In the genomic region with DNA sequence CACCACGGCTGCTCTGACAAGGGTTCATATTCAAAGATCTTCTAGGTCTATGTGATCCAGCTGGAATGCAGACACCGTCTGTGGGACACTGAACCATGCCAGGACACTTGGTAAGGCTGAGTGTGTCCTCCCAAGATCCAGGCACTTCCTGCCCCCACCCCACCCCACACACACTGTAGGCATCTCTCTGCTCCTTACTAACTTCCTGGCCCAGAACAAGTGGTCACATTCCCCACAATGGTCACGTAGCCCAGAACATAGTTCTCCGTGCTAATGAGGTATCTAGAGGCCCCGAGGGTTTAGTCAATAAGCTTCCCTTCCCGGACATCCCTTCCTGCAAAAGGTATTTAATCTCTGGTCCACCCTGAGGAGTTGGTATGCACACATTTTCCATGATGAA, we compare ENCODE assay signal across 29 mouse cellular contexts. TPM values are rescaled to one million over a fixed set of nuclear protein-coding genes. Genes with fewer than 3 reads are reported as not detected.
DNase-seq lines count a peak whose midpoint lies in the region; ATAC-seq and TF ChIP-seq lines count a peak whose summit lies in the region.
"Had no signal": no experiment of that assay in that cellular context is flagged by ENCODE, and none has a peak within 500 bp of the region (broad histone marks: within the 10 kb centered on the region; RNA-seq: fewer than 3 reads in every experiment).

No protein-coding gene starts in this region.

- no peaks in the 10 kb centered on the region for H3K9me3 ChIP-seq in stomach, embryonic 16.5 days (replicated peaks; ENCODE audit: control insufficient read depth, low read length)
- H3K9me3 ChIP-seq in stomach, postnatal 0 days (ENCODE audit: control insufficient read depth, low read length), result no peaks in the 10 kb centered on the region
- H3K9me3 ChIP-seq: embryonic facial prominence, embryonic 10.5 days; embryonic facial prominence, embryonic 13.5 days; forebrain, embryonic 12.5 days; forebrain, embryonic 15.5 days; heart, embryonic 15.5 days; hindbrain, embryonic 10.5 days; hindbrain, embryonic 13.5 days; intestine, embryonic 15.5 days had no signal

- no peaks in the 10 kb centered on the region for H3K79me2 ChIP-seq in heart, adult 2 months (replicated peaks; ENCODE audit: control insufficient read depth, insufficient read depth, low read length)

- H3K4me1 ChIP-seq in heart, adult 2 months (ENCODE audit: control insufficient read depth, insufficient read depth, low read length), result peaks cover 1% of the 10 kb centered on the region
- H3K4me1 ChIP-seq in stomach, embryonic 16.5 days (ENCODE audit: control insufficient read depth, insufficient read depth, low read length), result no peaks in the 10 kb centered on the region
- no peaks in the 10 kb centered on the region for H3K4me1 ChIP-seq in stomach, postnatal 0 days (replicated peaks; ENCODE audit: control insufficient read depth, insufficient read depth)
- H3K4me1 ChIP-seq: embryonic facial prominence, embryonic 10.5 days; embryonic facial prominence, embryonic 13.5 days; forebrain, embryonic 12.5 days; forebrain, embryonic 15.5 days; heart, embryonic 12.5 days; heart, embryonic 15.5 days; hindbrain, embryonic 10.5 days; hindbrain, embryonic 13.5 days; intestine, embryonic 15.5 days had no signal

- H3K9ac ChIP-seq in heart, adult 2 months (ENCODE audit: low read depth, low read length), result no peak overlapping the region
- no peak overlapping the region for H3K9ac ChIP-seq in stomach, embryonic 16.5 days (ENCODE audit: low read length)
- no peak overlapping the region for H3K9ac ChIP-seq in stomach, postnatal 0 days (ENCODE audit: low read length)
- H3K9ac ChIP-seq: embryonic facial prominence, embryonic 13.5 days; forebrain, embryonic 12.5 days; forebrain, embryonic 15.5 days; heart, embryonic 12.5 days; heart, embryonic 15.5 days; hindbrain, embryonic 13.5 days; intestine, embryonic 15.5 days had no signal

- H3K27ac ChIP-seq in heart, adult 2 months, result peak overlapping the region; percentile 28; the same call in 1 of the 2 replicates
- H3K27ac ChIP-seq in stomach, embryonic 16.5 days (ENCODE audit: low read length), result no peak overlapping the region
- H3K27ac ChIP-seq in stomach, postnatal 0 days (replicated peaks), result no peak overlapping the region
- H3K27ac ChIP-seq: embryonic facial prominence, embryonic 10.5 days; embryonic facial prominence, embryonic 13.5 days; forebrain, embryonic 12.5 days; forebrain, embryonic 15.5 days; hindbrain, embryonic 10.5 days; hindbrain, embryonic 13.5 days; intestine, embryonic 15.5 days had no signal

- H3K4me2 ChIP-seq in stomach, embryonic 16.5 days (ENCODE audit: low read depth, low read length), result no peak overlapping the region
- H3K4me2 ChIP-seq in stomach, postnatal 0 days (replicated peaks; ENCODE audit: low read depth), result no peak overlapping the region
- H3K4me2 ChIP-seq: embryonic facial prominence, embryonic 13.5 days; forebrain, embryonic 12.5 days; forebrain, embryonic 15.5 days; heart, embryonic 12.5 days; heart, embryonic 15.5 days; hindbrain, embryonic 13.5 days; intestine, embryonic 15.5 days had no signal

- H3K4me3 ChIP-seq in heart, adult 2 months, result no peak overlapping the region
- no peak overlapping the region for H3K4me3 ChIP-seq in stomach, embryonic 16.5 days (replicated peaks; ENCODE audit: low read length)
- no peak overlapping the region for H3K4me3 ChIP-seq in stomach, postnatal 0 days (ENCODE audit: low read depth, low read length)
- H3K4me3 ChIP-seq: embryonic facial prominence, embryonic 10.5 days; embryonic facial prominence, embryonic 13.5 days; erythroblast, embryonic 14.5 days; forebrain, embryonic 12.5 days; forebrain, embryonic 15.5 days; heart, embryonic 12.5 days; heart, embryonic 15.5 days; hindbrain, embryonic 10.5 days; hindbrain, embryonic 13.5 days; intestine, embryonic 15.5 days had no signal

- no peak for DNase-seq in heart, adult 2 months
- no peak for DNase-seq in heart, postnatal 14 days
- DNase-seq in heart, postnatal 4 days, result peak; percentile 18
- no peak for DNase-seq in heart, adult 8-10 months (ENCODE audit: low spot score)
- no peak for DNase-seq in stomach, postnatal 0 days (ENCODE audit: low spot score)
- DNase-seq: adrenal gland, adult 8-10 months; adrenal gland, postnatal 25 days; cerebellum, adult 11-12 months; cerebellum, adult 8-10 months; cerebellum, postnatal 10 days; cerebellum, postnatal 36 days; embryo, embryonic 11 days; gastrocnemius, postnatal 14 days; kidney, adult 11 months had no signal

- no peak for TF ChIP-seq EP300 in heart, adult 2 months (IDR thresholded peaks at IDR 0.05; ENCODE audit: insufficient read depth, low read depth, low read length)
- no peak for TF ChIP-seq EP300 in stomach, postnatal 0 days (optimal IDR thresholded peaks at IDR 0.05)

- 58% methylated on average over 6 of the region's 6 CpGs for WGBS in heart, adult 2 months
- 80% methylated on average over 6 of the region's 6 CpGs for WGBS in stomach, embryonic 16.5 days
- WGBS in stomach, postnatal 0 days, result 70% methylated on average over 6 of the region's 6 CpGs

- no peaks in the 10 kb centered on the region for H3K27me3 ChIP-seq in heart, adult 2 months (ENCODE audit: control insufficient read depth, insufficient read depth, low read length)
- H3K27me3 ChIP-seq in stomach, embryonic 16.5 days (ENCODE audit: control insufficient read depth, insufficient read depth, low read length), result no peaks in the 10 kb centered on the region
- H3K27me3 ChIP-seq in stomach, postnatal 0 days (ENCODE audit: control insufficient read depth, insufficient read depth, low read length), result no peaks in the 10 kb centered on the region
- H3K27me3 ChIP-seq: embryonic facial prominence, embryonic 13.5 days; forebrain, embryonic 12.5 days; forebrain, embryonic 15.5 days; heart, embryonic 12.5 days; heart, embryonic 15.5 days; hindbrain, embryonic 13.5 days; intestine, embryonic 15.5 days had no signal

- no peak for TF ChIP-seq CTCF in heart, adult 2 months (IDR thresholded peaks at IDR 0.05)
- TF ChIP-seq CTCF in stomach, postnatal 0 days (IDR thresholded peaks at IDR 0.05; ENCODE audit: low read depth), result no peak

- intact Hi-C loops in heart, adult 2 months (cut with DNase I), result no loop called here
- intact Hi-C loops in heart, postnatal 14 days (cut with DNase I), result loop anchor here (5.0 kb wide), 1 partner anchor 51 kb away; no protein-coding TSS in a partner anchor

- no peak for TF ChIP-seq POLR2A in heart, adult 2 months (IDR thresholded peaks at IDR 0.05; ENCODE audit: insufficient read depth, low read depth, low read length)

- peaks cover 2% of the 10 kb centered on the region; the same call in 1 of the 2 replicates for H3K36me3 ChIP-seq in heart, adult 2 months (ENCODE audit: control insufficient read depth, insufficient read depth, low read length)
- H3K36me3 ChIP-seq in stomach, embryonic 16.5 days (ENCODE audit: control insufficient read depth, insufficient read depth, low read length), result no peaks in the 10 kb centered on the region
- no peaks in the 10 kb centered on the region for H3K36me3 ChIP-seq in stomach, postnatal 0 days (ENCODE audit: control insufficient read depth, insufficient read depth, low read length)
- H3K36me3 ChIP-seq: embryonic facial prominence, embryonic 10.5 days; embryonic facial prominence, embryonic 13.5 days; forebrain, embryonic 12.5 days; forebrain, embryonic 15.5 days; heart, embryonic 12.5 days; heart, embryonic 15.5 days; hindbrain, embryonic 10.5 days; hindbrain, embryonic 13.5 days; intestine, embryonic 15.5 days had no signal

- ATAC-seq in stomach, embryonic 16.5 days (ENCODE audit: insufficient read depth, low FRiP score), result 0 out of 2 replicates have a peak, but pooled peaks have one; percentile 47
- ATAC-seq in stomach, postnatal 0 days (ENCODE audit: low FRiP score, low TSS enrichment), result no peak
- ATAC-seq: activated CD4-positive, CD25-positive, alpha-beta regulatory T cell, adult 4 months; CD4-positive, CD25-positive, alpha-beta regulatory T cell, adult 4 months; forebrain, embryonic 15.5 days; hindbrain, embryonic 16.5 days; intestine, embryonic 15.5 days had no signal

RNA-seq across cellular contexts. Expression of gene Cav2, which starts 54.5 kb away (rescaled TPM):
- total RNA-seq in heart, adult 2 months (2021), result 10 to 100 TPM; 40.7 to 44.8 TPM
- 54.2 and 69.5 TPM in 2 replicates for polyA plus RNA-seq in heart, adult 2 months (2012; rRNA removed)
- total RNA-seq in heart, postnatal 14 days (2021), result 10 to 100 TPM; 64.8 to 66.2 TPM
- 10 to 100 TPM; 51.3 to 54.4 TPM for total RNA-seq in heart, postnatal 4 days (2021)
- 10 to 100 TPM; 28.1 to 43.5 (median 41.9) TPM for total RNA-seq in heart, adult 8-10 months (2022)
- polyA plus RNA-seq in stomach, embryonic 16.5 days (2015; fragmentation: Nextera tagmentation; extraction: Ambion mirVana), result 70.4 and 71.9 TPM in 2 replicates
- 62.7 and 63.5 TPM in 2 replicates for polyA plus RNA-seq in stomach, postnatal 0 days (2015; fragmentation: Nextera tagmentation; extraction: Ambion mirVana)
- total RNA-seq: MEL had no signal
- polyA plus RNA-seq: erythroblast, embryonic 14.5 days had no signal
